Mouse (Mus musculus): ENCODE data around the gene Cplane1.
"Not testable (repeated sequence)": the region's sequence is repeated elsewhere in the genome, so short reads cannot be mapped to it uniquely, and the experiment has no call there.

Cplane1 gene

GRCm38 (mm10) chr15:8168591-8169265, at the start of gene Cplane1:
Gene Cplane1, plus strand, starts transcription at chr15:8169106.
- peak; percentile 90 to 91 for DNase-seq (ENCODE audit: low read depth in 2 of 2, low spot score in 2 of 2)

- no peak for DNase-seq (ENCODE audit: low read depth in 2 of 2, low spot score in 2 of 2)
These were observed 39.6 kb upstream of the Cplane1 start for GRCm38 (mm10) chr15:8129281-8129680.

- no peak for DNase-seq (ENCODE audit: low read depth in 2 of 2, low spot score in 2 of 2)
These were observed 37.6 kb upstream of the Cplane1 start for GRCm38 (mm10) chr15:8131268-8131667.

- no peak for DNase-seq (ENCODE audit: low read depth in 2 of 2, low spot score in 2 of 2)
These were observed 37.1 kb upstream of the Cplane1 start for GRCm38 (mm10) chr15:8131761-8132160.

GRCm38 (mm10) chr15:8135606-8136005, 33.3 kb upstream of the Cplane1 start:
- DNase-seq (ENCODE audit: low read depth in 2 of 2, low spot score in 2 of 2), result no peak

GRCm38 (mm10) chr15:8161841-8162240, 7.1 kb upstream of the Cplane1 start:
- no peak for DNase-seq (ENCODE audit: low read depth in 2 of 2, low spot score in 2 of 2)

GRCm38 (mm10) chr15:8169266-8169746, 400 bp downstream of the Cplane1 start:
- no peak for DNase-seq (ENCODE audit: low read depth in 2 of 2, low spot score in 2 of 2)

- DNase-seq (ENCODE audit: low read depth in 2 of 2, low spot score in 2 of 2), result no peak
These were observed 20.7 kb downstream of the Cplane1 start for GRCm38 (mm10) chr15:8189563-8189962.

GRCm38 (mm10) chr15:8190435-8190834, 21.5 kb downstream of the Cplane1 start:
- DNase-seq (ENCODE audit: low read depth in 2 of 2, low spot score in 2 of 2), result no peak

- no peak for DNase-seq (ENCODE audit: low read depth in 2 of 2, low spot score in 2 of 2)
These were observed 31.4 kb downstream of the Cplane1 start for GRCm38 (mm10) chr15:8200317-8200716.

- no peak for DNase-seq (ENCODE audit: low read depth in 2 of 2, low spot score in 2 of 2)
These were observed 39.5 kb downstream of the Cplane1 start for GRCm38 (mm10) chr15:8208362-8208761.

GRCm38 (mm10) chr15:8214811-8215210, 45.9 kb downstream of the Cplane1 start:
- DNase-seq (ENCODE audit: low read depth in 2 of 2, low spot score in 2 of 2), result no peak

- DNase-seq (ENCODE audit: low read depth in 2 of 2, low spot score in 2 of 2), result not testable (repeated sequence)
These were observed 65.3 kb downstream of the Cplane1 start for GRCm38 (mm10) chr15:8234167-8234566.

GRCm38 (mm10) chr15:8265946-8266345, 97.0 kb downstream of the Cplane1 start:
- DNase-seq (ENCODE audit: low read depth in 2 of 2, low spot score in 2 of 2), result no peak

- no peak for DNase-seq (ENCODE audit: low read depth in 2 of 2, low spot score in 2 of 2)
These were observed 98.3 kb downstream of the Cplane1 start for GRCm38 (mm10) chr15:8267211-8267610.

- no peak for DNase-seq (ENCODE audit: low read depth in 2 of 2, low spot score in 2 of 2)
These were observed 99.3 kb downstream of the Cplane1 start for GRCm38 (mm10) chr15:8268231-8268630.

GRCm38 (mm10) chr15:8271952-8272351, 103.0 kb downstream of the Cplane1 start:
- no peak for DNase-seq (ENCODE audit: low read depth in 2 of 2, low spot score in 2 of 2)

GRCm38 (mm10) chr15:8277916-8278315, 109.0 kb downstream of the Cplane1 start:
- DNase-seq (ENCODE audit: low read depth in 2 of 2, low spot score in 2 of 2), result not testable (repeated sequence)

- DNase-seq (ENCODE audit: low read depth in 2 of 2, low spot score in 2 of 2), result peak; percentile 14 to 29
These were observed 110.4 kb downstream of the Cplane1 start for GRCm38 (mm10) chr15:8279320-8279779.

- DNase-seq (ENCODE audit: low read depth in 2 of 2, low spot score in 2 of 2), result no peak
These were observed 111.2 kb downstream of the Cplane1 start for GRCm38 (mm10) chr15:8279929-8280610.

GRCm38 (mm10) chr15:8281701-8282100, 112.8 kb downstream of the Cplane1 start:
- no peak for DNase-seq (ENCODE audit: low read depth in 2 of 2, low spot score in 2 of 2)

- no peak for DNase-seq (ENCODE audit: low read depth in 2 of 2, low spot score in 2 of 2)
These were observed 113.2 kb downstream of the Cplane1 start for GRCm38 (mm10) chr15:8282155-8282554.
